Mouse (Mus musculus): Measurements from ENCODE around the gene Hspa8. TPM values are rescaled to one million over a fixed set of nuclear protein-coding genes. Genes with fewer than 3 reads are reported as not detected.
"Not testable (repeated sequence)": the region's sequence is repeated elsewhere in the genome, so short reads cannot be mapped to it uniquely, and the experiment has no call there.

Gene Hspa8
- polyA plus RNA-seq, 1 experiment from 2014 or later, result 3,724 TPM

DNA sequence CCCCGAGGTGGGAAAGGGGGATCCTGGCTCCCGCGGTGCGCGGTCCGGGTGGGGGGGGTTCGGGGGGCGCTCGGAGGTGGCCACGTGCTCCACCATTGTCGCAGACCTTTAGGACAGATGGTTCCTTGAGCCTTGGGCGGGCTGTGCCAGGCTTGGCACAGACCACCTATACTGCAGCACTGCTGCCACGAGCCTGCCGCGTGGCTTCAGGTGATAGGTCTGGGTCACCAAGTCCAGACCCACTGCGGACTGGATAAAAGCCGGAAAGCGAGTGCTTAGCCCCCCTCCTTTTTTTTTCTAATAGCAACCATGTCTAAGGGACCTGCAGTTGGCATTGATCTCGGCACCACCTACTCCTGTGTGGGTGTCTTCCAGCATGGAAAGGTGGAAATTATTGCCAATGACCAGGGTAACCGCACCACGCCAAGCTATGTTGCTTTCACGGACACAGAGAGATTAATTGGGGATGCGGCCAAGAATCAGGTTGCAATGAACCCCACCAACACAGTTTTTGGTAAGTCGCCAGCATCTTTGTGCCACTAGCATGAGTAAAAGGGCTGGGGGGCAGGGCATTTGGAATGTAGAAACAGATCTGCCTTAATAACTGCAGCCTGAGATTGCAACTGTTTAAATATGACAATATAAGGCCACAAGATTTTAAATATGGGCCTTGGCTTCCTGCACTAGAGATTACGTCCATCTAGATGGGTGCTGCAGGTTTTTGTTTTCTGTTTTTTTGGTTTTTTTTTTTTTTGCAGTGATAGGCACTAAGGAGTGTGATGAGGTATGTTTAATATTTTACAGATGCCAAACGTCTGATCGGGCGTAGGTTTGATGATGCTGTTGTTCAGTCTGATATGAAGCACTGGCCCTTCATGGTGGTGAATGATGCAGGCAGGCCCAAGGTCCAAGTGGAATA, 1.1 kb downstream of the Hspa8 start:
- not testable (repeated sequence) for H3K27me3 ChIP-seq (ENCODE audit: control insufficient read depth, insufficient read depth, low read length); H3K4me1 ChIP-seq (ENCODE audit: control insufficient read depth, insufficient read depth, low read length); H3K36me3 ChIP-seq (ENCODE audit: control insufficient read depth, insufficient read depth, low read length); H3K9me3 ChIP-seq (ENCODE audit: control insufficient read depth, low read length)
- ATAC-seq (ENCODE audit: insufficient number of reproducible peaks, low FRiP score, low TSS enrichment, low read depth), result peak; percentile 2
- H3K27ac ChIP-seq (replicated peaks; ENCODE audit: low read depth, low read length), result peak overlapping the region; percentile 94
- DNase-seq (ENCODE audit: low spot score), result peak; percentile 65
- H3K4me3 ChIP-seq (ENCODE audit: low read depth, low read length), result peak overlapping the region; percentile 99
- H3K9ac ChIP-seq (ENCODE audit: low read length), result peak overlapping the region; percentile 99
- under 1% methylated on average over 28 of the region's 28 CpGs for WGBS
- H3K4me2 ChIP-seq (ENCODE audit: low read depth, severe bottlenecking), result peak overlapping the region; percentile 64

GRCm38 (mm10) chr9:40802533-40802875, 1.7 kb downstream of the Hspa8 start:
- not testable (repeated sequence) for H3K9me3 ChIP-seq (ENCODE audit: control insufficient read depth, low read length); H3K27ac ChIP-seq (replicated peaks; ENCODE audit: low read depth, low read length); ATAC-seq (ENCODE audit: insufficient number of reproducible peaks, low FRiP score, low TSS enrichment, low read depth); H3K27me3 ChIP-seq (ENCODE audit: control insufficient read depth, insufficient read depth, low read length); H3K36me3 ChIP-seq (ENCODE audit: control insufficient read depth, insufficient read depth, low read length); DNase-seq (ENCODE audit: low spot score)
- WGBS, result 8% methylated on average over 8 of the region's 8 CpGs
- Histone ChIP-seq H3K4me2 (ENCODE audit: low read depth, severe bottlenecking) (peak overlapping the region; percentile 64), H3K9ac (ENCODE audit: low read length) (peak overlapping the region; percentile 99), H3K4me3 (ENCODE audit: low read depth, low read length) (peak overlapping the region; percentile 99), H3K4me1 (ENCODE audit: control insufficient read depth, insufficient read depth, low read length) (peaks cover 12% of the 10 kb centered on the region)

- ATAC-seq (ENCODE audit: insufficient number of reproducible peaks, low FRiP score, low TSS enrichment, low read depth); H3K9ac ChIP-seq (ENCODE audit: low read length); H3K36me3 ChIP-seq (ENCODE audit: control insufficient read depth, insufficient read depth, low read length); DNase-seq (ENCODE audit: low spot score); H3K27ac ChIP-seq (replicated peaks; ENCODE audit: low read depth, low read length); H3K27me3 ChIP-seq (ENCODE audit: control insufficient read depth, insufficient read depth, low read length); H3K9me3 ChIP-seq (ENCODE audit: control insufficient read depth, low read length); H3K4me2 ChIP-seq (ENCODE audit: low read depth, severe bottlenecking); H3K4me3 ChIP-seq (ENCODE audit: low read depth, low read length): not testable (repeated sequence)
- WGBS, result 72% methylated on average over 3 of the region's 3 CpGs
- peaks cover 12% of the 10 kb centered on the region for H3K4me1 ChIP-seq (ENCODE audit: control insufficient read depth, insufficient read depth, low read length)
Measured at GRCm38 (mm10) chr9:40804576-40804975, 3.8 kb downstream of the Hspa8 start.

DNA sequence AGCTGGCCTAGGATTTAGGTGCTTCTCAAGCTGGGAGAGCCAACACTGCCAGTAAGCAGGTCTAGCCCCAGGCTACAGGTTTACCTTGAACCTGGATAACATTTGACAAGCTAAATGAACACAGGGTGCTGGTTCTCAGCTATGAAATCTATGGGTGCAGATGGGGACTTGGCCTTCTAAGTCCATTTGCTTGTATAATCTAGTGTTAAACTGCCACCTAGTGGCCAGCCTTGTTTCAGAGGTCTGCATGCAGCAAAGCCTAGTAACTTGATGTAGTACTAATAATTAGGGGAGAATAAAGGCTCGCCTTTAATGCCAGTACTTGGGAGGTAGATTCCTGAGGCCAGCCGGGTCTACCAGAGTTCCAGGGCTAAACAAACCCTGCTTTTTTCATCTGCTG, 4.5 kb downstream of the Hspa8 start:
- Histone ChIP-seq H3K27ac (replicated peaks; ENCODE audit: low read depth, low read length) (no peak overlapping the region), H3K36me3 (ENCODE audit: control insufficient read depth, insufficient read depth, low read length) (peaks cover 8% of the 10 kb centered on the region; the same call in 1 of the 2 replicates), H3K9me3 (ENCODE audit: control insufficient read depth, low read length) (no peaks in the 10 kb centered on the region), H3K4me2 (ENCODE audit: low read depth, severe bottlenecking) (no peak overlapping the region), H3K27me3 (ENCODE audit: control insufficient read depth, insufficient read depth, low read length) (no peaks in the 10 kb centered on the region), H3K4me3 (ENCODE audit: low read depth, low read length) (no peak overlapping the region), H3K9ac (ENCODE audit: low read length) (no peak overlapping the region), H3K4me1 (ENCODE audit: control insufficient read depth, insufficient read depth, low read length) (peaks cover 12% of the 10 kb centered on the region)
- WGBS, result 32% methylated on average over 2 of the region's 2 CpGs
- peak; percentile 81 for DNase-seq (ENCODE audit: low spot score)
- ATAC-seq (ENCODE audit: insufficient number of reproducible peaks, low FRiP score, low TSS enrichment, low read depth), result no peak

DNA sequence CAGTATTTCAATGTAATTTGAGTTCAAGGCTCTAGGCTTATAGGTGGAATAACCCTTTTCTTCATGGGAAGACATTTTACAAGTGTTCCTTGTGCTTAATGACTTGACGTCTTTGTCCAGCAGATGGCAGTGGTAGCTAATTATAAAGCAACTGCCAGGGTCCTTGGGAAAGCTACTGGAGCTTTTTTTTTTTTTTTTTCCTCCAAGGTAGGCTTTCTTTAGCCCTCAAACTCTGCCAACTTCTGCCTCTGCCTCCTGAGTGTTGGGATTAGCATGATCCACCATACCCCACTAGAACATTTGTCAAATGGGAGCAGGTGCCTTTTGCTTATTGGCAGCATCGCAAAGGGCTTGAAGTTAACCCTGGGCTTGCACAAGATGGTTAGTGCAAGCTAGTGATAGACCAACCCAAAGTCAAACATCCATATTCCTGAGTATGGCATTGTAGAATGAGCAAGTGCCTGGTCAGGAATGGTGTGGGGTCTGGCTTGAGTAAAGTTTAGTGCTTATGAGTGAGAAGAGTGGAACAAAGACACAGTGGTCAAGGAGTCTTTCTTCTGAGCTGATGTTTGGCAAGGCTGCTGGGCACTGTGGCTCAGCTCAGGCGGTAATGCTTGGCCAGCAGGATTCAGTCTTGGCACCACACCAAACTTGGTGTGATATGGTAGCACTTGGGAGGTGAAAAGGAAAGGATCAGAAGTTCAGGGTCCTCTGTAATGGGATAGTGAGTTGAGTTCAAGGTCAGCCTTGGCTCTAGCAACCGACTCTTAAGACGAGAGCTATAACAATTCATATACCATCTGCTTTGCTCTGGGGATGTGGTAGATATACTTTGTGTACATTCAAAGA, 5.9 kb downstream of the Hspa8 start:
- Histone ChIP-seq H3K4me3 (ENCODE audit: low read depth, low read length) (no peak overlapping the region), H3K9ac (ENCODE audit: low read length) (no peak overlapping the region), H3K9me3 (ENCODE audit: control insufficient read depth, low read length) (no peaks in the 10 kb centered on the region), H3K27me3 (ENCODE audit: control insufficient read depth, insufficient read depth, low read length) (no peaks in the 10 kb centered on the region), H3K4me1 (ENCODE audit: control insufficient read depth, insufficient read depth, low read length) (peaks cover 12% of the 10 kb centered on the region), H3K36me3 (ENCODE audit: control insufficient read depth, insufficient read depth, low read length) (peaks cover 8% of the 10 kb centered on the region; the same call in 1 of the 2 replicates), H3K4me2 (ENCODE audit: low read depth, severe bottlenecking) (no peak overlapping the region), H3K27ac (replicated peaks; ENCODE audit: low read depth, low read length) (peak overlapping the region; percentile 22; the same call in 1 of the 2 replicates)
- peak; percentile 52 for ATAC-seq (ENCODE audit: insufficient number of reproducible peaks, low FRiP score, low TSS enrichment, low read depth)
- peak; percentile 53 for DNase-seq (ENCODE audit: low spot score)
- 26% methylated on average over 5 of the region's 5 CpGs for WGBS

DNA sequence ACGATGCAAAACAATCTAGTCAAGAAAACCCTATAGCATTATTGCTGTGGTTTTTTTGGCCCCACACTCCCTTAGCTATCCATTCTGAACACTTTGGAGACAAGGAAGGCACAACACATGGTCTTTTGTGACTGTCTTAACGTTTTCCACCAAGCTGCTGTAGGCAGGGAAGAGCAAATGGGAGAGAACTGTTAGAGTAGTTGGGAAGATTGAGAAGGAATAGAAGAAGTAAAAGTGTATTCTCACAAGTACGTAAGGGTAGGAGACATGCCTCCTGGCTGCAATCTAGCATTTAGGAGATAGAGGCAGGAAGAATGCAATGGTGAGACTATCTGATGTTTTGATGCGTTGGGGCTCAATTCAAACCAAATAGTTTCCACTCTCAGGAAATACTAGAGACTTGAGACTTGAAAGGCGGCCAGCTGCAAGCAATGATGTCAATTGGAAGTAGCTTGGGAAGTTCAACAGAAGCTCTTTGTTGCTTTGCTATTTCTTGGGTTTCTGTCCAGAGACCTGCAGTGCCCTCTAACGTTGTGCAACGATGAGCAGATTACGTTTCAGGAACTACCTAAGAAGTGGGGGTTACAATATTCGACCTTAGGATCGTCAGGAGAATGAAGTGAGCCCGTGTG, 6.6 kb downstream of the Hspa8 start:
- WGBS, result 33% methylated on average over 11 of the region's 11 CpGs
- Histone ChIP-seq H3K36me3 (ENCODE audit: control insufficient read depth, insufficient read depth, low read length) (peaks cover 8% of the 10 kb centered on the region; the same call in 1 of the 2 replicates), H3K27ac (replicated peaks; ENCODE audit: low read depth, low read length) (no peak overlapping the region), H3K4me2 (ENCODE audit: low read depth, severe bottlenecking) (no peak overlapping the region), H3K27me3 (ENCODE audit: control insufficient read depth, insufficient read depth, low read length) (no peaks in the 10 kb centered on the region), H3K4me1 (ENCODE audit: control insufficient read depth, insufficient read depth, low read length) (peaks cover 12% of the 10 kb centered on the region), H3K9ac (ENCODE audit: low read length) (no peak overlapping the region), H3K9me3 (ENCODE audit: control insufficient read depth, low read length) (no peaks in the 10 kb centered on the region), H3K4me3 (ENCODE audit: low read depth, low read length) (no peak overlapping the region)
- ATAC-seq (ENCODE audit: insufficient number of reproducible peaks, low FRiP score, low TSS enrichment, low read depth) (no peak; the same call in 1 of the 2 replicates), DNase-seq (ENCODE audit: low spot score) (no peak)

GRCm38 (mm10) chr9:40808061-40808906, 7.5 kb downstream of the Hspa8 start:
- no peak for DNase-seq (ENCODE audit: low spot score)
- Histone ChIP-seq H3K4me3 (ENCODE audit: low read depth, low read length) (no peak overlapping the region), H3K27me3 (ENCODE audit: control insufficient read depth, insufficient read depth, low read length) (no peaks in the 10 kb centered on the region), H3K27ac (replicated peaks; ENCODE audit: low read depth, low read length) (no peak overlapping the region), H3K9me3 (ENCODE audit: control insufficient read depth, low read length) (no peaks in the 10 kb centered on the region), H3K36me3 (ENCODE audit: control insufficient read depth, insufficient read depth, low read length) (peaks cover 8% of the 10 kb centered on the region; the same call in 1 of the 2 replicates), H3K4me1 (ENCODE audit: control insufficient read depth, insufficient read depth, low read length) (peaks cover 12% of the 10 kb centered on the region), H3K9ac (ENCODE audit: low read length) (no peak overlapping the region), H3K4me2 (ENCODE audit: low read depth, severe bottlenecking) (no peak overlapping the region)
- no peak for ATAC-seq (ENCODE audit: insufficient number of reproducible peaks, low FRiP score, low TSS enrichment, low read depth)
- 44% methylated on average over 16 of the region's 16 CpGs for WGBS

Measured in limb, embryonic 11.5 days (tissue).